Mouse (Mus musculus) large intestine, adult 2 months (tissue): ENCODE measurements around the gene Acsbg2. TPM values are rescaled to one million over a fixed set of nuclear protein-coding genes. Genes with fewer than 3 reads are reported as not detected.

Source experiments
- DNase-seq: peaks from one replicate; pipeline ENCODE4 v3.0.0-alpha.2; 2012; ENCODE audit warnings: low read depth, low spot score
- WGBS: fragments of 180-500 bp; shearing (Covaris S2); methylation state at CpG from one replicate; pipeline ENCODE4 v1.1.7; 2018; 5-methylcytosine and 5-hydroxymethylcytosine counted together
- polyA plus RNA-seq: library from polyadenylated mRNA; depleted of rRNA; stranded (reverse); fragments of >200 nt; gene quantifications from 2 replicates; pipeline ENCODE4 v1.2.3, GENCODE M21; 2012

The Acsbg2 gene
- polyA plus RNA-seq, 1 experiment, result not detected

DNA sequence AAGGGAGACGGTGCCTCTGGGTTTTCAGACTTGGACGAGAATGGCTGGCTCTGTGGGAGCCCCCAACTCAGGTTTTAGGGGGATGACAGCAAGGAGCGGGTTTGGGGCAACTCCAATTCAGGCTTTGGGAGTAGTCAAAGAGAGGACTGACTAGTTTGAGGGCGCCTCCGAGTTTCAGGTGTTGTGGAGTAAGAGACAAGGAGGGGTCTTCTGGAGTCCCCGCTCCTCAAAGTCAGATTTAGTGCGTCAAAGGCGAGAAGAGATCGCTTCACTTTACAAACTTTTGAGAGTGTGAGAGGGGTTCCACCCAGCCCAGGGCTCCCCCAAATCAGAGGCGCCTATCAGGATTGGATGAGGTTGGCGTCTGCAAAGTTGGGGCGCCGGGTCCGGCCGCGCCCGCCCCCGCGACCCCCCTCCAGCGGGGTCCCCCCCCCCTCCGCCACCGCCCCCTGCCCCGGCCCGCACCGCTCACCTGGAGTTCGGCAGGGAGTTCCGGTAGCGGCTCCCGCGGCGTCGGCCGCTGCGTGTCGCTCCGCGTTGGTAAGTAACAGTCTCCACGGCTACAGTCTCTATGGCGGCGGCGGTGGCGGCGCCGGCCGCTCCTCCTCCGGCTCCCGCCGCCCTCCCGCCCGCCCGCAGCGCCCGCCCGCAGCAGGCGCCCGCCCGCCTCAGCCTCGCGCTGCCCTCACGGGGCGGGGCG is 43.7 kb downstream of the Acsbg2 start, which contains the start of gene Rfx2:
TSS of gene Rfx2 (minus strand) at position 603 of the 700 bp plus-strand sequence.
- no peak for DNase-seq
- WGBS, result 1% methylated on average over 48 of the region's 62 CpGs

DNA sequence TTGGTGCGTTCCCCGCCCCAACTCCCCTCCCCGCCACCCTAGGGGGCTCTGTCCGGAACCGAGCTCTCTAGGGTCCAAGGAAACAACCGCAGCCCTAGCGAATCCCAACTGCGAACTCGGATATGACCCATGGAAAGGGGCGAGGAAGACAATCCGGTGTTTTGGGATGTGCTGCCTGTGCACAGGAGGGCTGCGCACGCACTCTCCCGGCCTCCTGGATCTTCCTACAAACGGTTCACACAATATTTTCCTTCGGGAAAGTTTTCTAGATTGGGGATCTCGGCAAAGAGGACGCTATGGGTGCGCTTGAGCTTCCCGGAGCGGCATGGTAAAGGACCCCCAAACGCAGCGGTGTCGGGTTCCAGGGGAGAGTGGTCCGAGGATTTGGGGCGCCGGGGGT is 44.5 kb downstream of the Acsbg2 start:
- 6% methylated on average over 27 of the region's 27 CpGs for WGBS
- no peak for DNase-seq

DNA sequence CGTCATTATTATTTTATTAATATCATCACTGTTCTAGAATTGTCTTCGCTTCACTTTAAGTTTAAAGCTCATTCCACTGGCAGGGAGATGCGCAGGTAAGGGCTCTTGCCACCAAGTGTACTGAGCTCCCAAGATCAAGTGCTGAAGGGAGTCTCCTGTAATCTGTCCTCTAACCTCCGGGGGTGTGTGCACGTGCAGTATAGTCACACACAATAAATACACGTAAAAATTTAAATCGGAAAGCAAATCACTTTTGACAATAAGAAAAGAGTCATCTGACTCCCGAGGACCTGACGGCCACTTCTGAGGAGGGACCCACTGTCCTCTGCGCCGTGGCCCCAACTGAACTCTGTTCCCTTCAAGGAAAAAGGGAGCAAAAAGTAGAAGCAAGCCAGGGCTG is 45.1 kb downstream of the Acsbg2 start:
- 45% methylated on average over 11 of the region's 11 CpGs for WGBS
- DNase-seq, result no peak

DNA sequence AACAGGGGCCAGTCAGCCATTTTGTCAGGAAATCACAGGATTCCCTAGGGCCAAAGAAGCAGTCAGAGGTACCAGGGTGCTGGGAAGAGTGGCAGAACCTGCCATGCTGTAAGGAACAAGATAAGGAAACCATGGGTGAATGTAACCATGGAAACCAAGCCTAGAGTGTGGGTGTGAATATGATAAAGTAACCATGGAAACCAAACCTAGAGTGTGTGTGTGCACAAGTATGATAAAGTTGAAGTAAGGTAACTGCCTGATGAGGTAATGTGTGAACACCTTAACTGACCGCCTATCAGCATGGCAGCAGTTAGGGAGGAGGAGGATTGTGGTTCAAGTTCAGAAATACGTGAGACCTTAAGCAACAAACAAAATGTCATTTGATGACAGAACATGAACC is 47.5 kb downstream of the Acsbg2 start:
- DNase-seq, result no peak

DNA sequence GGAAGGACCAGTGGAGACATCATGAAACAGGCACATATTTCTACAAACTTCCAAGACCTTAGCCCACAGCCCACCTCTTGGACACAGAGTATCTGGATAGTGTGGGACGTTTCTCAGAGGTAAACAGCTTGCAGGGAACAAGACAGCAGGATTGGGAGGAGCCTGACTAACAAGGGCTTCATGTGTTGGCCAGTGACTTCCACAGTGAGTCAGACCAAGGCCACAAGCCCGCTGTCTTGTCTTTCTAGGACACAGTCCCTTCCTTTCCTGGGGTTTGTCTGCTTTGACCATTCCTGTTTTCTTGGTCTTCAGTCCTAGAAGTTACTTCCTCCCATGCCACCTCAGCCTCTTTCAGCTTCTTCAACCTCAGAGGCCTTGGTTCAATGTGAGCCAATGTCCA is 50.9 kb downstream of the Acsbg2 start:
- no peak for DNase-seq
- WGBS, result 54% methylated on average over 2 of the region's 2 CpGs

More for the DNA sequence above, 47.5 kb downstream of the Acsbg2 start:
- WGBS, result 47% methylated on average over 2 of the region's 2 CpGs

DNA sequence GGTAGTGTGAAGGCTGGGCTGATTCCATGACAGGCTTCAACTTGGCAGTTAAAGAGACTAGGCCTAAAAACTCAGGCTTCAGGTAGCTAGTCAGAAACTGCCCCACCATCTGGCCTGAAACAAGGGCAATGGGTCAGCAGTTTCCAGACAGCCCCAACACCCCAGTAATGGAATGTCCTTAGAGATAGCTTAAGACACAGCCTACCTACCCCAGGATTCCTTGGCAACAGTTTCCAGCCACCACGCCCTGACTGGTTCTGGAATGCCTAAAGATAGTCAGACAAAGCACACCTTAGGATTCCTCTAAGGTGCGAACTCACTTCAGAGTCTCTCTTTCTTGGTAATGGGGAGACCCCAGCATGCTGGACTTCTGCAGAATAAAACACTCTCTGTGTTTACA is 51.9 kb downstream of the Acsbg2 start:
- no peak for DNase-seq
- 76% methylated on average over 2 of the region's 2 CpGs for whole genome bisulfite sequencing

DNA sequence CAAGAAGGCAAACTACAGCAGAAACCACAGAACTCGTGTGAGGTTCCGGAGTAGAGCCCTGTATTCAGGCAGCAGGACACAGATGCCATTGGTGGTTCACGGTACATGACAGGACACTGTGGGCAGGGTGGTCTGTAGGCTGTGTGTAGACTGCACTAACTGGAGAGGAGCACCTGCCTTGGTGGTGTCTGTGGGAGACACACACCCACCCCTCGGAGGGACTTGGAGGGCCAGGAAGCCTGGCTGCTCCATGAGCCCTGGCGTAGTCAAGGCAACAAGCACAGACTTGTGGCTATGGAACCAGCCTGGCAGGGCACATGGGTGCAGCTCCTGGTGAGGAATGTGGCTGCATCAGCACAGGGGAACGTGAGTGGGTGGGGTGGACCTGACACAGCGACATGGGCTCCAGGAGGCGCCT is 54.5 kb downstream of the Acsbg2 start:
- 50% methylated on average over 8 of the region's 8 CpGs for WGBS
- no peak for DNase-seq

DNA sequence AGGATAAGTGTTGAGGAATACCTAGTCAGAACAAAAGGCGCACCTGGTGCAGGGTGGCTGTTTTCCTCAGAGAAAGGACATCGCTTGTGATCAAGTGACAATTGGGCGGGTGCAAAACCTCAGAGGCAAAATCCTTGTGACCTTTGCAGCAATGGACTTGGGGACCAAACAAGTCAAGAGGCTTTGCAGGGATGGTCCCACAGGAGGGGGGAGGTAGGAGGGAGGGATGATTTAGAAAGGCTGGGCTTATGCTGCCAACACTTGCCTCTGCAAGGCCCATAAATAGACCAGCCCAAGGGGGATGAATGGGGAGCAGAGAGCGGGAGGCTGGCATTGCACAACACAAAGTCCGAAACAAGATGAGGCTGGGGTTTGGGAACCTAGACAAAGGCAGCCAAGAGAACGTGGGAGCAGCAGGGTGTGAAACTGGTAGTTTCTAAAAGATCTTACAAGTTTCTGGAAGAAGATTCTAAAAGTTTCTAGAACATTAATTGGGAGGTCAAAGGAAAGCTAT is 55.2 kb downstream of the Acsbg2 start:
- WGBS, result 63% methylated on average over 6 of the region's 6 CpGs
- no peak for DNase-seq

DNA sequence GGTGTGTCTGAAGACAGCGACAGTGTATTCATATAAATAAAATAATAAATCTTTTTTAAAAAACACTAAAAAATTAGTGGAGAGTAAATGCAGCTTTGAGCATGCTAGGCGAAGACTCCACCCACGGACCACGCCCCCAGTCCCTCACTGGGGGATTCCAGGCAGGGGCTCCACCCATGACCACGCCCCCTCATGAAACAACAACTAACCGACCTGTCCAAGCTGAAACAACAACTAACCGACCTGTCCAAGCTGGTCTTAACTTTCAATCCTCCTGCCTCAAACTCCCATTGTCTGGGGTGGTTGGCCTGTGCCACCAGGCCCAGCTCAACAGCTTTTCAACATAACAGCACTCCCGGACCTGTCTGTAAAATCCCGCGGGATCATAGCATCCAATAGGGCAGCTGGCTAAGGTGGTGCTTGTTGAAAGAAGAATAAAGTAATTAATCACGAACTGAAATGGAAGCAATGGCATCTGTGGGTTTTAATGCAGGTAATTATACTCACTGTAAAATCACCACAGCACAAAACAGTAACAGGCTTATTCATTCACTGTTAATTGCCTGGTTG is 56.1 kb downstream of the Acsbg2 start:
- DNase-seq, result no peak
- 42% methylated on average over 11 of the region's 11 CpGs for WGBS

DNA sequence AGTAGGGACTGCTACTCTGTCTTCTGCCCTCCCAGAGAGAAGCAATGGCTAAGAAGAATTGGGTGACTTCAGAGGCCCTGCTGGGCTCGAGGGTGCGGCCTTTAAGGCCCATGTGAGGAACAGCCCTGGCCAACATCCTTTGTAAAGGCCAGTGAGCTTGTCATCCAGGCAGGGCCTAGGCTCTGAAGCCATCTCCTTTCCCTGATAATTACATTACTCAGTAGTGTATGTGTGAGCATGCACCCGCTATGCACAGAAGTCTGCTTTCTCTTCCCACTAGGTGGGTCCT is 59.2 kb downstream of the Acsbg2 start:
- 60% methylated on average over 3 of the region's 3 CpGs for WGBS
- DNase-seq, result no peak

DNA sequence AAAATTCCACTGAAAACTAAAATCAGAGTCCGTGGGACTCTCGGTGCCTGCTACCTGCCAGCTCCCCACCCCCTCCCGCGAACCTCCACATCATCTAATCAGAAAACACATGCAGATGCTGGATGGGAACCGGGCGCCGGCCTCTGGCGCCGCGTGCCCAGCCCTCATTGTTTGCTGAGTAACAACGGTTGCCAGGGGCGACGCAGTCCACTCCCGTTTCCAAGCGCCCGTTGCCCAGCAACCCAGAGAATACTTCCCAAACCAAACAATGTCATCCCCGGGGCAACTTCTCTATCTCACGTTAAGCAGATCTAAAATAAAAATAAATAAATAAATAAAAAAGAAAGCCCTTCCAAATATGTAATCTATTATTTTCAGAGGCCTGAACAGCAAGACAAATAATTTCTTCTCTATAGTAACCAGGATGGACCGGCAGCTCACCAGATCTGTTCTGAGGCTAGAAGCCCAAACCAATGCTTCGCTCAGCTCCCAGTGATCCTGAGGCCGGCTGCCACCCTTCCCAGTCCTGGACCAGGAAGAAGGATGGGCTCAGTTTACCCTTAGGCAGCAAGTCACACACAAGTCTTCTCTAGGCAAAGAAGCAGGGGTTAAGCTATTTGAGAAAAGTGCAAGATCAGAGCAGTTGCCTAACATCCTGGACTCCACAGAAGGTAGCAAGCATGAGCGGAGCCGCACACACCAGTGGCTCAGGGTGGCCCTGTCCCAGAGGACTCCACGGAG is 59.8 kb downstream of the Acsbg2 start:
- peak; percentile 63 for DNase-seq

DNA sequence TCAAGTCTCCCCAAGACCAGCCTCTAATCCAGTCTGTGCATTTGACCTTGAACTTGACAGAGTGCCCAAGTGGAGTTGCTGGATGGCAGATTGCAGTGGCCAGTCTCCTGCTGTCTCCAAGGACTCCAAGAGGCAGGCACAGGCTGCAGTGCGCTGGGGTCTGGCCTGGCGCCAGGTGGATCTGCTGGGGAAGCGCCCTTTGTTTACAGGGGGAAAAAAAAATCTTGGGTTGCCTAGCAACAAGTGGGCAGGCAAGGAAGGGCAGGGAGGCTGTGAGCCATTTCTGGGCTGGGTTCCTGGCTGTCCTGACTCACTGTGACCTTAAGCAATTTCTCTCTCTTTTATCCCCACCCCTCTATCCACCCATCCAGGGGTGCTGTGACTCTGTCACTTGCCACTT is 64.0 kb downstream of the Acsbg2 start:
- DNase-seq, result peak; percentile 57
- 0% methylated on average over 3 of the region's 3 CpGs for WGBS

More for the DNA sequence above, 59.8 kb downstream of the Acsbg2 start:
- WGBS, result 15% methylated on average over 24 of the region's 24 CpGs

DNA sequence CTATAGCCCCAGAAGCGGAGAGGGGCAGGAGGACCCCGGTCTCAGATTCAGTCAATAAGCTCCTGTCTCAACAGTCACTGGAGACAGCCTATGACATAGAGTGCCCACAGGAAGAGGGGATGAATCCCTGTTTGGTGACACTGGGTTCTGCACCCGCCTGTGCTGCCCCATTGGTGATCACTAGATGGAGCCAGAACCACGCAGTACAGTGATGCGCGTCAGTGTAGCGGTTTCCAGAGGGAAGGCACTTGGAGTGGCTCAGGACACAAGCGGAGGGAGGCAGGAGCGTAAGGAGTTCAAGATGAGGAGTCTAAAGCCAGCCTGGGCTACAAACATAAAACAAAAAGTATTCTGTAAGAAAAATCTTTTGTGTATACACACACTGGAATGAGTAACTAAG is 65.7 kb downstream of the Acsbg2 start:
- 13% methylated on average over 9 of the region's 9 CpGs for WGBS
- no peak for DNase-seq

DNA sequence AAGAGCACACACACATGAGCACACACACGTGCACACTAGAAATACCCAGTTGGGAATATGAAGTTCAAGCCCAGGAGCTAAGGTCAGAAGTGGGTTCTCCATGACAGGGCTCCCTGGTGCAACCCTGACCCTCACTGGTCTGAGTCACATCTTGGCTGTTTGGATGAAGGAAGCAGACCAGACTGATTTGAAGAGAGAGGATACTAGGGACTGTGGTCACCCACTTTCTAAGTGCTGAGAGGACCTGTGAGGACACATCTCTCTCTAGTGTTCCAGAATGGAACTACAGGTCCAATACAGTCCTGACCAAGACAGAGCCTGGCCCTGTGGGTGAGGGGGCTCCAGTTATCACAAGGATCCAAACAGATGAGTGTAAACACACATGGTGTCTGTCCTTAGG is 68.5 kb downstream of the Acsbg2 start:
- 78% methylated on average over 1 of the region's 1 CpGs for WGBS
- no peak for DNase-seq

DNA sequence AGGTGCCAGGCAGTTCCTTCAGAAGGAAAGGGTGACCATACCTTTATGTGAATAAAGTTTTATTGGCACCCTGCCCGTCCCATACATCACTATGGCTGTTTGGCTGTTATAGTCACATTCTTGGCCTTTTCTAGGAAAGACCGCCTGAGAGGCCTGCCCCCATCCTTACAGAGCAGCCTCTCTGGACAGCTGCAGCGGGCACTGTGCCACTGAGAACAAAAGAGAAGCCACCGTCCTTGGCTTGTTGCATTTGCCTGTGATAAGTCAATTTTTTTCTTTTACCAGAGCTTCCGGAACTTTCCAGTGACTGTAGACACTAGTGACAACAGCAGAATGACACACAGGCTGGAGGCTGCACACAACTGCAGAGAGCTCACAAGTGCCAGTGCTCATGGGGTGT is 69.3 kb downstream of the Acsbg2 start:
- DNase-seq, result no peak
- 72% methylated on average over 5 of the region's 5 CpGs for WGBS

DNA sequence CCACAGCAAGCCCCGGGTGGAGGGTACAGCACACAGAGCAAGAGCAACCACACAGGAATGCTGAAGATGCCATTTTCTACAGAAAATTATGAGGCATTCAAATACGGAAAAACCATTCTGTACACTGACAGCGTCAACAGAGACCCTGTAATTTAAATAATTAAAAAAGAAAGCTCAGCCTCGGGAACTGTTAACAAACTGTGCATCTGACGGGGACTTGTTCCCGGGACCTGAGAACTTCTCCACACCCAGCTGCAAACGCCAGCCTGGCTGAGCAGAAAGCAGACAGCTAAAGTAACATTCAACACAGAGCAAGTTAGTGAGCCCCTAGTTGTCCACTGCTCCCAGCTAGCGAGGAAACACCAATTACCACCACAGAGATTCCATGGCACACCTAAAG is 72.2 kb downstream of the Acsbg2 start:
- no peak for DNase-seq
- WGBS, result 81% methylated on average over 8 of the region's 8 CpGs

DNA sequence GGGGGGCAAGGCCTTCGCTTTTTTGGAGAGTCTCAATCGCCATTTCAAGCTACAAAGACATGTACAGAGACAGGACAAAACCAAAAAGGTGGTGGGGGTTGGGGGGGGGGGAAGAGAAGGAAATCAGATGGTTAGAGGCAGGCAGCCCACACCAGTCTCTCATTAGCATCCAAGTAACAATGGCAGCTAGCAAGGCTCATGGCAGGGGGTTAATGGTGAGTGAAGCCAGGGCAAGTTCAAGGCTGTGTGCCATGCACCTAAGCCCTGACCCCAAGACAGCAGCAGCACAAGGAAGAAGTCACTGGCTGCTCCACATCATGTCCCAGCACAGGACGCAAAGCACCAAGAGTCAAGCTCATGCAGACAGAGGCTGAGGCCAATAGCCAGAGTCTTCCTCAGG is 75.0 kb downstream of the Acsbg2 start:
- no peak for DNase-seq

DNA sequence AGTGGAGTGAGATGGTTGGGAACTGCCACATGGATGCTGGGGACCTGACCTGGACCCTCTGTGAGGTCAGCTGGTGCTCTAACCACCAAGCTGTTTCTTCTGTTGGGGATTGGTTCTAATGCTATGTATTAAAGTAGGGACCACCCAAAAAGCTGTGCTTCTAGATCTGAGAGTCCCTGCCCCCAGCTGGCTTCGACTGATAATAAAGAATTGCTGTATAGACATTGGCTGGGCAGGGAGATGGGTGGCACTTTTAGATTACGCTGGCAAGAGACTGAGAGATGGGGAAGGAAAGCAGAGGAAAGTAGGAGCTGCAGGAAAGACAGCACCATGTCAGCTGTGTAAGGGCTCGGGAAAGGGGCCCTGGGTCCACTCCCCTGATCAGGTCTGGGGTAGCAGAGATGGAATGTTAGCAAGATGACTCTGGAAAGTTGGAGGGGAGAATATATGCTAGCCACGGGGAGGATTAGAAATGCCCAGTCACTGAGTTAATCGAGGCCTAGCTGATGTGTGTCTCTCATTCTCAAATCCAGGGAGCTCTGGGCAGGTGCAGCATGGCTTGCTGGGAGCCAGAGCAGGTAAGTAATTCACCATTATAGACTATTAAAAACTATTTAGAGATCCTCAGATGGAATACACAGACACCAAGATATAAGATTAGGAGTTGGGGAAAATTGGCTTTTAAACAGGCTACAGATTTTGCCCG is 80.5 kb downstream of the Acsbg2 start:
- 75% methylated on average over 6 of the region's 6 CpGs for WGBS
- DNase-seq, result no peak

More for the DNA sequence above, 75.0 kb downstream of the Acsbg2 start:
- WGBS, result 92% methylated on average over 3 of the region's 3 CpGs
